Mouse (Mus musculus): ENCODE data around the gene Mettl1. TPM values are rescaled to one million over a fixed set of nuclear protein-coding genes. Genes with fewer than 3 reads are reported as not detected.

Mettl1 gene
- total RNA-seq, 2 experiments from 2014 or later = 0.23 to 3.4 TPM

DNA sequence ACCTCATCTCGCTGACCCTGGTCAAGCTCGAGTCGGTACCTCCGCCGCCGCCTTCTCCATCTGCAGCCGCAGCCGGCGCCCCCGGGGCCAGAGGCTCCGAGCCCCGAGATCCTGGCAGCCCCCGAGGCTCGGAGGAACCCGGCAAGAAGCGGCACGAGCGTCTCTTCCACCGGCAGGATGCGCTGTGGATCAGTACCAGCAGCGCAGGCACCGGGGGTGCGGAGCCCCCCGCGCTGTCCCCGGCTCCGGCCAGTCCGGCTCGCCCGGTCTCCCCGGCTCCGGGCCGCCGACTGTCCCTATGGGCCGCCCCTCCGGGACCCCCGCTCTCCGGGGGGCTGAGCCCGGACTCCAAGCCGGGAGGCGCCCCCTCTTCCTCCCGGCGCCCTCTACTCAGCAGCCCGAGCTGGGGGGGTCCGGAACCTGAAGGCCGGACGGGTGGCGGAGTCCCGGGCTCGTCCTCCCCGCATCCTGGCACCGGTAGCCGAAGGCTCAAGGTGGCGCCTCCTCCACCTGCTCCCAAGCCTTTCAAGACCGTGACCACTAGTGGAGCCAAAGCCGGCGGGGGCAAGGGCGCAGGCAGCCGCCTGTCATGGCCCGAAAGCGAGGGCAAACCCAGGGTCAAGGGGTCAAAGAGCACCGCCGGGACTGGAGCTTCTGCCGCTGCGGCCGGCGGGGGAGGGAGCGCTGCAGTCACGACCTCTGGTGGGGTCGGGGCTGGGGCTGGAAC is 38.6 kb downstream of the Mettl1 start:
- no peak for ATAC-seq (replicated peaks; ENCODE audit: low FRiP score, poor library complexity, severe bottlenecking)

DNA sequence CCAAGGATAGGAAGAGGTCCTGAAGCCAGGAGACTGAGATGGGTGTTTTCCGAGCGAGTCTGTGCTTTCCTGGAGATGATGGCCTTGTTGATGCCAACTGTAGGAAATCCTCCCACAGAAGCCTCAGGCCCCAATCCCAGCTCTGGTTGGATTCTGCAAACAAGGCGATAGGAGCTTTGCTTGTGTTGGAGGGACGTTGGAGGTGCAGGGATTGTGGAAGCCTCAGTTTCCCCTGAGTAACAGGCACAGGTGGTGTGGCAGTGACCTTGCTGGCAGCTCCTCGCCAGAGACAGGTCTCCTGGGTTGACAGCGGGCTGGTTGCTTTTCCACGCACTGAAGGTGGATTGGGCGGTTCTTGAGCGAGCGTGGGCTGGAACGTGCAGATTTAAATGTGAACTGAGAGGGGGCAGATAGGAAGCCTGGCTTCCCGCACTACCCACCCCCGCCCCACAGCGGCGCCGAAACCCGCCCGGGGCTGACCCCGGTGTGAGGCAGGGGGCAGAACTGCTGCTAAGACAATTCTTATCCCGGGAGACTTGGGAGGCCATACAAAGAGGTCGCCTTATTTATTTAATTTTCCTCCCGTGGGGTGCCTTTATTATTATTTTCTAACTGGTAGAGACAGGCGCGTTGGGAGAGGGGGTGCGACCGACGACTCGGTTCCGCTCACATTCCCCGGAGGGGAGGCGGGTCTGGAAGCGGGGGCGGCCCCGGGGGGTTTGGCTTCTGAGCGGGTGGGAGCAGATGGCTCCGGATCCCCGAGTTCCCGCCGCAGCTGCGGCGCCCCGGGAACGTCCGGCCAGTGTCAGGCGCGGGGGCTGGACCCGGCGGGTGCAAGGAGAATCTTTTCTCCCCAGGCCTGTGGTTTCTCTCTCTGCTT is 39.9 kb downstream of the Mettl1 start:
- ATAC-seq (replicated peaks; ENCODE audit: low FRiP score, poor library complexity, severe bottlenecking) = no peak

DNA sequence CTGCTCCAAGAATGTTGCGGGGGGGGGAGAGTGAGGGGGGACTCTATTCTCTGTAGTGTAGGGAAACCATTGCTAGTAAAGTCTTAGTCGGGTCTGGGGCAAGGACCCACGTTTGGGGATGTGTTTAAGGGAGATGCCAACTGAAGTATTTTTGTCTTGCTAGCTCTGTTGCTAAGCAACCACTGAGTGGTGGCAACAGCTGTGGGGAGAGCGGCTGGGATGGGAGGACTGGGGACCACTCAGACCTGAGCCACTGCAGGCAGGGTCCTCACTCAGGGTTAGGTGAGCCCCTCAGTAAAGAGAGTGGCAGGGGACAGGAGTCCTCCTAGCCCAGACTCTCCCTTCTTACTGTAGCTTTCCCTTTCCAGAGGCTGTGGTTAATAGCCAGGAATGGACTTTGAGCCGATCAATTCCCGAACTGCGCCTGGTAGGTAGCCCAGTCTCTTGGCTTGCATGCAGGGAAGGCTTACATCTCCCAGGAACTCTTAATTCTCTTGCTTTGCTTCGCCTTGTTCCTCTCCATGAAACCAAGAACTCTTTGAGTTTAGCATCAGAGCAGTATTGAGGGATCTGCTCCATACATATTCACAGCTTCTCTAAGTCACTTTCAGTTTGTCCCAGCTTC is 40.9 kb downstream of the Mettl1 start:
- no peak for ATAC-seq (replicated peaks; ENCODE audit: low FRiP score, poor library complexity, severe bottlenecking)

DNA sequence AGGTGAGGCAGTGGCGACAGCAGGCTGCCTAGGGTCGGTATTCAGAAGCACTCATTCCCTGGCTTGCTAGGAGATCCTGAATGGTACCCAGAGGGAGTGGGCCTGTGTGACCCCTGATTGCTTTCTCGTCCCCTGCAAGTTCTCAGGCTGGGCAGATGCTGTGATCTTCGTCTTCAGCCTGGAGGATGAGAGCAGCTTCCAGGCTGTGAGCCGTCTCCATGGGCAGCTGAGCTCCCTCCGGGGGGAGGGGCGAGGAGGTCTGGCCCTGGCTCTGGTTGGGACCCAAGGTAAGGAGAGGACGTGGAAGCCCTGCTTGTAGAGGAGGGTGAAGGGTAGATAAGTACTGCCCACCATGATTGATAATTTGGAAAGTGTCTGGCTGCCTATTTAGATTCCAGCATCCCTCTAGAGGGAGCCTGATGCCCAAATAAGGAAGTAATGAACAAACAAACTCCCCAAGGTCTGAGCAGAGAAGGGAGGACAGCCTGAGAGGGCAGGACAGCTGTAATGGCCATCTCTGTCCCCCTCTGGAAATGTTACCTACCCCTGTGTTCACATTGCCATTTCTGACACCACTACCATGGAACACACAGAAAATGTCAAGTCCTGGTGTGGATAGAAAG is 42.2 kb downstream of the Mettl1 start:
- ATAC-seq (replicated peaks; ENCODE audit: low FRiP score, poor library complexity, severe bottlenecking) = no peak

DNA sequence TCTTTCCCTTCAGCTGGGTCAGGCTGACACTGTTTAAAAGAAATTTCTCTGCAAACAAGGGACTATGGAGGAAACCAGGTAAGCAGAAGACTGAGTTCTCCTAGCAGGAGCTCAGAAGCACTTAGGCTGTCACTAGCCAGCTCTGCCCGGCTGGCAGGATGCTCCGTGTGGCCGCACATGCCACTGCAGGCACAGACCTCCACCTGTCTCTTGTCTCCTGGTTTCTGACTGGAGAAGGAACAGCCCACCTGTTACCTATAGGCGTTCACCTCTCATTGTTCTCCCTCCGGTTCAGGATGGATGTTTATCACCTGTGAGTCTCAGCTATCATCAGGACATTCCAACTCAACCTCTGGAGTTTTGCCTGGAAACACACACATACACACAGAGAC is 42.7 kb downstream of the Mettl1 start:
- ATAC-seq (replicated peaks; ENCODE audit: low FRiP score, poor library complexity, severe bottlenecking) = no peak

DNA sequence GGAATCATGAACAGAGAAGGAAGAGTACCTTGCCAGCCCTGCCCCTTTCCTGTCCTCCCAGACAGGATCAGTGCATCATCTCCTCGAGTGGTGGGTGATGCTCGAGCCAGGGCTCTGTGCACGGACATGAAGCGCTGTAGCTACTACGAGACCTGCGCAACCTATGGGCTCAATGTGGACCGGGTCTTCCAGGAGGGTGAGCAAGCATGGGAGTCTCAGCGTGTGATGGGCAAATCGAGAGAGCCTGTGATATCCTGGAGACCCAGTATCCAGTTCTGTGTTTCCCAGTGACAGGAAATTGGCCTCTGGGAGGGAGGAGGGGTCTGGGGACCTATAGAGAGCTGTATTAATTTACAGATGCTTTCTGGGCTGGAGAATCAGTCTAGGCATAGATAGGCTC is 43.8 kb downstream of the Mettl1 start:
- no peak for ATAC-seq (replicated peaks; ENCODE audit: low FRiP score, poor library complexity, severe bottlenecking)

DNA sequence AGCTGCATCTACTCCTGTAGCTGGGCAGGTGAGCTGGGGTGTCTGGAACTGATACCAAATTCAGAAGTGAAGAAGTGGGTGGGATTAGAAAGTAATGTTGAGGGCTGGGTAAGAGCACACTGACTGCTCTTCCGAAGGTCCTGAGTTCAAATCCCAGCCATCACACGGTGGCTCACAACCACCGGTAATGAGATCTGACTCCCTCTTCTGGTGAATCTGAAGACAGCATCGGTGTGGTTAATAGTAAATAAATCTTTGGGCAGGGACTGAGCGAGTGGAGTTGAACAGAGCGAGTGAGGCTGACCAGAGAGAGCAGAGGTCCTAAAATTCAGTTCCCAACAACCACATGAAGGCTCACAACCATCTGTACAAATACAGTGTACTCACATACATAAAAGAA is 44.4 kb downstream of the Mettl1 start:
- no peak for ATAC-seq (replicated peaks; ENCODE audit: low FRiP score, poor library complexity, severe bottlenecking)

DNA sequence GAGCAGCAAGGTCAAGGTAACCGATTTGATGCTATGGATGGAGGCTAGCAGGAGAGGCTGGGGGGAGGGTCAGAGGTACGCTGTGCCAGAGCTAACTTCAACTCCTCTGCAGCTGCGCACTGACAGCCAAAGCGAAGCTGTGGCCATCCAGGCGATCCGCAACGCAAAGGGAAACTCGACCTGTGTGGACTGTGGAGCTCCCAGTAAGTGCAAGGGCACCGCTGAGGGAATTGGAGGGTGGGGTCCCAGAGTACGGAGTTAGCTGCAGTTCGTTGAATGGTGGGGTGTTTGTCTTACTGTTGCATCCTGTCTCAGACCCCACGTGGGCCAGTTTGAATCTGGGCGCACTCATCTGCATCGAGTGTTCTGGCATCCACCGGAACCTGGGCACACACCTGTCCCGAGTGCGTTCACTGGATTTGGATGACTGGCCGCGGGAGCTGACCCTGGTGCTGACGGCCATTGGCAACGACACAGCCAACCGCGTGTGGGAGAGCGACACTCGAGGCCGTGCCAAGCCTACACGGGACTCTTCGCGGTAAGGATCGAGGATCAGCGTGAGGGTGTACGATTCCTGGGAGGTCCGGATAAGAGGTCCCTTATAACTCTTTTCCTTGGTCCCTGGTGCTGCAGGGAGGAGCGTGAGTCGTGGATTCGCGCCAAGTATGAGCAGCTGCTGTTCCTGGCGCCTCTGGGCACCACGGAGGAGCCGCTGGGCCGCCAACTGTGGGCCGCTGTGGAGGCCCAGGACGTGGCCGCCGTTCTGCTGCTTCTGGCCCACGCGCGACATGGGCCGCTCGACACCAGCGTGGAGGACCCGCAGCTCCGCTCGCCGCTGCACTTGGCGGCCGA is 49.6 kb downstream of the Mettl1 start:
- ATAC-seq (replicated peaks; ENCODE audit: low FRiP score, poor library complexity, severe bottlenecking) = no peak

DNA sequence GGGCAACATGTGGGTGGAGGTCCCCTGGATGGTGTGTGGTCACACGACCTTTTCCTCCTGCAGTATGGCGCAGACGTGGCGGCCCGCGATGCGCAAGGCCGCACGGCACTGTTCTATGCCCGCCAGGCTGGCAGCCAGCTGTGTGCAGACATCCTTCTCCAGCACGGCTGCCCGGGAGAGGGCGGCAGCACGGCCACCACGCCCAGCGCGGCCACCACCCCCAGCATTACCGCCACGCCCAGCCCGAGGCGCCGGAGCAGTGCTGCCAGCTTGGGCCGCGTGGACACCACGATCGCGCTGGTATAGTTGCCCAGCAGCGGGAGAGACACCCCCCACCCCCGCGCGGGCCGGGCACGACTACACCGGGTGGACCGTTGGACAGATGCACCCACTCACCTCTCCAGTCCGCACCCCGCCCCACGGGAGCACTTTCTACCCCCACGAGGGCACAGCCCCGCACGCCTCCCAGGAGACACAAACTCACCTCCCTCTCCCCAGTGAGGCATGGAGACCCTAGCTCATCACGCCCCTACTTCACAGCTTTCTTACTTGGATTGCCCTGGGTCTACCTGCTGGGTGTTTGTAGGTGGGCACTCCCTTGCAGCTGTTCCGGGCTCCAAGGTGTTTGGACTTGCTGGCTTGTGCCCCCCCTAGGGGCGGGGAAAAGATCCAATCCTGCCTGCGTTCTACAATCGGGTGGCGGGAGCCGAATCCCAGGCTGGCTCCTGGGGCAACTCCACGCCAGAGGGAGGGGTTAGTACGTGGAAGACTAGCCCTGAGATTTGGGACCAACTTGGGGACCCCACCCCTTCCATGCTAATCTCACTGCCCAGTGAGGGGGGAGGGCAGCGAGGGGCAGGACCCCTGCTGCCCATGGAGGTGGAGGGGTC is 50.5 kb downstream of the Mettl1 start:
- no peak for ATAC-seq (replicated peaks; ENCODE audit: low FRiP score, poor library complexity, severe bottlenecking)

DNA sequence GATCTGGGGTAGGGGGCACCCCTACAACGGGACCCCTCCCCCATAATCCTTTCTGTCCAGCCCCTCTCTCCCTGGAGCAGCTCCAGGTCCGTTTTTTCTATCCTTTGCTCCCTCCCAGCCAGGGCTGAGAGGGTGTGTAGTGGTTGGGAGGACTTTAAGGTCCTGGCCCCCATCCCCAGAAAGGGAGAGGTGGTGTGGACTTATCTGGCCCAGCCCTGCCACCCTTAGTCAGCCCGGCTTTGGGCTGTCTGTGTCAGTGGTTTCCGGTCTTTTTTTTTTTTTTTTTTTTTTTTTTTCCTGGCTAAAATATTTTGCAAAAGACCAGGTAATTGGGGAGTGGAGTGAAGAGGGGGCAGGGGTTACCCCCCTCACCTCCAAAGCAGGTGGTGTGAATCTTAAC is 51.5 kb downstream of the Mettl1 start:
- no peak for ATAC-seq (replicated peaks; ENCODE audit: low FRiP score, poor library complexity, severe bottlenecking)

DNA sequence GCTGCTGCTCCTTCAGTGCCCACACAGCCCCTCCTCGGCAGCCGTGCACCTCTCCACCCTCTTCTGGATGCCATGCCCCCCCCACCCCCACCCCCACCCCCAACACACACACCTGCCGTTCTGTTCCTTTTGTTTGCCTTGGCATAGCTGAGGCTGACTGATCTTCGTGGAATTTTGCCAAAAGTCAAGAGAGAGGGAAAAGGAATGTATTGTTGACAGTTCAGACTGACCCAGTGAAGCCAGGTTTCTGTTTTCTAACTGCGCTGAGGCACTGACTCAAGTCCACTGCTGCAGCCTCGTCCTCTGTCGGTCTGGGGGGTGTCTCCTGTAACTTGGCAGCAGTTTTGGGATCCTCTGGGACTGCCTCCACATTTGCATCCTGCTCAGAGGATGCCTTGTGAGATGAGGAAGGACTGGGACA is 53.2 kb downstream of the Mettl1 start:
- no peak for ATAC-seq (replicated peaks; ENCODE audit: low FRiP score, poor library complexity, severe bottlenecking)

Other genes with a start within 250 kb of the Mettl1 start
- gene Atp23, start 140.1 kb upstream of the Mettl1 start, total RNA-seq (2015; ENCODE audit: low replicate concordance) = 3.6 TPM in 1 of 2 replicates, not detected in the other
- 0.51 and 1.7 TPM in 2 replicates for gene Atp23, start 140.1 kb upstream of the Mettl1 start, total RNA-seq (2017; ENCODE audit: low replicate concordance)
- gene Ctdsp2, start 62.7 kb upstream of the Mettl1 start, total RNA-seq (2015; ENCODE audit: low replicate concordance) = 18.0 and 19.7 TPM in 2 replicates
- gene Ctdsp2, start 62.7 kb upstream of the Mettl1 start, total RNA-seq (2017; ENCODE audit: low replicate concordance) = 8.5 and 10.3 TPM in 2 replicates
- gene Avil, start 40.7 kb upstream of the Mettl1 start, total RNA-seq (2015; ENCODE audit: low replicate concordance) = not detected in 2 replicates
- not detected in 2 replicates for gene Avil, start 40.7 kb upstream of the Mettl1 start, total RNA-seq (2017; ENCODE audit: low replicate concordance)
- 12.6 and 14.4 TPM in 2 replicates for gene Tsfm, start 10.6 kb upstream of the Mettl1 start, total RNA-seq (2015; ENCODE audit: low replicate concordance)
- gene Tsfm, start 10.6 kb upstream of the Mettl1 start, total RNA-seq (2017; ENCODE audit: low replicate concordance) = 4.2 and 6.5 TPM in 2 replicates
- gene Eef1akmt3, start 99 bp downstream of the Mettl1 start, total RNA-seq (2015; ENCODE audit: low replicate concordance) = not detected in 2 replicates
- gene Eef1akmt3, start 99 bp downstream of the Mettl1 start, total RNA-seq (2017; ENCODE audit: low replicate concordance) = not detected in 2 replicates
- not detected in 2 replicates for gene Cyp27b1, start 6.8 kb downstream of the Mettl1 start, total RNA-seq (2015; ENCODE audit: low replicate concordance)
- gene Cyp27b1, start 6.8 kb downstream of the Mettl1 start, total RNA-seq (2017; ENCODE audit: low replicate concordance) = not detected in 2 replicates
- not detected in 2 replicates for gene March9, start 18.8 kb downstream of the Mettl1 start, total RNA-seq (2015; ENCODE audit: low replicate concordance)
- gene March9, start 18.8 kb downstream of the Mettl1 start, total RNA-seq (2017; ENCODE audit: low replicate concordance) = not detected in 2 replicates
- 84.3 and 107 TPM in 2 replicates for gene Cdk4, start 22.1 kb downstream of the Mettl1 start, total RNA-seq (2015; ENCODE audit: low replicate concordance)
- gene Cdk4, start 22.1 kb downstream of the Mettl1 start, total RNA-seq (2017; ENCODE audit: low replicate concordance) = 42.7 and 99.2 TPM in 2 replicates
- gene Tspan31, start 28.9 kb downstream of the Mettl1 start, total RNA-seq (2015; ENCODE audit: low replicate concordance) = 13.0 and 18.0 TPM in 2 replicates
- gene Tspan31, start 28.9 kb downstream of the Mettl1 start, total RNA-seq (2017; ENCODE audit: low replicate concordance) = 6.6 and 8.5 TPM in 2 replicates
- gene Agap2, start 33.9 kb downstream of the Mettl1 start, total RNA-seq (2015; ENCODE audit: low replicate concordance) = 1.1 and 3.8 TPM in 2 replicates
- 2.2 and 51.8 TPM in 2 replicates for gene Agap2, start 33.9 kb downstream of the Mettl1 start, total RNA-seq (2017; ENCODE audit: low replicate concordance)
- gene Os9, start 79.7 kb downstream of the Mettl1 start, total RNA-seq (2015; ENCODE audit: low replicate concordance) = 36.5 and 37.5 TPM in 2 replicates
- 57.2 and 70.0 TPM in 2 replicates for gene Os9, start 79.7 kb downstream of the Mettl1 start, total RNA-seq (2017; ENCODE audit: low replicate concordance)
- 25.2 and 34.2 TPM in 2 replicates for gene B4galnt1, start 123.8 kb downstream of the Mettl1 start, total RNA-seq (2015; ENCODE audit: low replicate concordance)
- 10.7 and 14.0 TPM in 2 replicates for gene B4galnt1, start 123.8 kb downstream of the Mettl1 start, total RNA-seq (2017; ENCODE audit: low replicate concordance)
- not detected in 2 replicates for gene Slc26a10, start 139.2 kb downstream of the Mettl1 start, total RNA-seq (2015; ENCODE audit: low replicate concordance)
- gene Slc26a10, start 139.2 kb downstream of the Mettl1 start, total RNA-seq (2017; ENCODE audit: low replicate concordance) = not detected in 2 replicates
- 0.72 TPM in 1 of 2 replicates, not detected in the other for gene Arhgef25, start 148.7 kb downstream of the Mettl1 start, total RNA-seq (2015; ENCODE audit: low replicate concordance)
- 0.13 and 10.1 TPM in 2 replicates for gene Arhgef25, start 148.7 kb downstream of the Mettl1 start, total RNA-seq (2017; ENCODE audit: low replicate concordance)
- gene Dtx3, start 154.3 kb downstream of the Mettl1 start, total RNA-seq (2015; ENCODE audit: low replicate concordance) = 18.9 and 22.0 TPM in 2 replicates
- 6.3 and 11.9 TPM in 2 replicates for gene Dtx3, start 154.3 kb downstream of the Mettl1 start, total RNA-seq (2017; ENCODE audit: low replicate concordance)
- gene Pip4k2c, start 170.2 kb downstream of the Mettl1 start, total RNA-seq (2015; ENCODE audit: low replicate concordance) = 31.4 and 61.6 TPM in 2 replicates
- gene Pip4k2c, start 170.2 kb downstream of the Mettl1 start, total RNA-seq (2017; ENCODE audit: low replicate concordance) = 37.8 and 46.2 TPM in 2 replicates
- not detected in 2 replicates for gene Kif5a, start 221.9 kb downstream of the Mettl1 start, total RNA-seq (2015; ENCODE audit: low replicate concordance)
- not detected in 2 replicates for gene Kif5a, start 221.9 kb downstream of the Mettl1 start, total RNA-seq (2017; ENCODE audit: low replicate concordance)
- gene Dctn2, start 225.0 kb downstream of the Mettl1 start, total RNA-seq (2015; ENCODE audit: low replicate concordance) = 72.9 and 75.0 TPM in 2 replicates
- 64.0 and 70.5 TPM in 2 replicates for gene Dctn2, start 225.0 kb downstream of the Mettl1 start, total RNA-seq (2017; ENCODE audit: low replicate concordance)
- 55.8 and 69.6 TPM in 2 replicates for gene Mbd6, start 247.6 kb downstream of the Mettl1 start, total RNA-seq (2015; ENCODE audit: low replicate concordance)
- 10.7 and 15.0 TPM in 2 replicates for gene Mbd6, start 247.6 kb downstream of the Mettl1 start, total RNA-seq (2017; ENCODE audit: low replicate concordance)

Data from erythroid progenitor cell, adult 5-6 weeks (primary cell).